Mouse (Mus musculus): ENCODE results near the gene Gm8857.
"Not testable (repeated sequence)": the region's sequence is repeated elsewhere in the genome, so short reads cannot be mapped to it uniquely, and the experiment has no call there.

The Gm8857 gene

GRCm38 (mm10) chr5:10947505-10947904, at the start of gene Gm8857, which contains the start of gene Gm8871:
TSS of gene Gm8857 (plus strand) at chr5:10947807.
TSS of gene Gm8871 (plus strand) at chr5:10947805.
- not testable (repeated sequence) for DNase-seq

- not testable (repeated sequence) for DNase-seq
Measured at GRCm38 (mm10) chr5:10953512-10953911, 5.9 kb downstream of the Gm8857 start.

GRCm38 (mm10) chr5:10958057-10958456, 10.4 kb downstream of the Gm8857 start:
- DNase-seq = not testable (repeated sequence)
